Mouse (Mus musculus) C2C12 (cell line): Measurements from ENCODE around the gene Gm2696.

Experiments used
- CTCF ChIP-seq: IDR thresholded peaks from one replicate; pipeline ENCODE4 v1.5.1; 2011; ENCODE audit not compliant: control insufficient read depth, insufficient read depth, insufficient read length
- MAX ChIP-seq: IDR thresholded peaks from one replicate; pipeline ENCODE4 v1.6.1; 2011; ENCODE audit warnings: mild to moderate bottlenecking, control low read depth
- MYOG ChIP-seq: IDR thresholded peaks from one replicate; pipeline ENCODE4 v1.6.1; 2011; ENCODE audit not compliant: control insufficient read depth, insufficient read length; ENCODE audit errors: extremely low read depth
- USF1 ChIP-seq: IDR thresholded peaks from one replicate; pipeline ENCODE4 v1.6.1; 2011; ENCODE audit warnings: low read depth, mild to moderate bottlenecking, control low read depth, moderate library complexity

- no peak for TF ChIP-seq CTCF
- no peak for TF ChIP-seq MAX
- TF ChIP-seq USF1 = no peak
- no peak for TF ChIP-seq MYOG
Measured at GRCm38 (mm10) chr10:77847538-77847937, 33.1 kb downstream of the Gm2696 start.
